Mouse (Mus musculus) forebrain, embryonic 16.5 days (tissue): ENCODE measurements at regions not wholly inside any gene's neighbourhood (a gene's known extent, or its start where the extent isn't known, plus 50 kb on each side); places are given as distances from the start of the nearest gene placed in this dataset.

Experiments
- ATAC-seq: fragments of 200-750 bp; cut with Nextera tagmentation; 2 replicates; pipeline ENCODE4 v1.8.0; 2017; ENCODE audit warnings: mild to moderate bottlenecking, moderate library complexity
- H3K27ac ChIP-seq: fragments of 300-500 bp; sonication (generic); 2 replicates; pipeline ENCODE4 v1.5.1; 2014; ENCODE audit warnings: low read length, control low read depth
- H3K27me3 ChIP-seq: fragments of 300-500 bp; sonication (generic); replicated peaks from 2 replicates; pipeline ENCODE4 v1.6.1; 2014; ENCODE audit warnings: low read length; ENCODE audit not compliant: control insufficient read depth, insufficient read depth
- H3K36me3 ChIP-seq: fragments of 300-500 bp; sonication (generic); 2 replicates; pipeline ENCODE4 v1.6.1; 2014; ENCODE audit not compliant: control insufficient read depth, insufficient read depth
- H3K4me1 ChIP-seq: fragments of 300-500 bp; sonication (generic); replicated peaks from 2 replicates; pipeline ENCODE4 v1.6.1; 2014; ENCODE audit warnings: low read length; ENCODE audit not compliant: control insufficient read depth, insufficient read depth
- H3K4me2 ChIP-seq: fragments of 300-500 bp; sonication (generic); 2 replicates; pipeline ENCODE4 v1.6.1; 2014; ENCODE audit warnings: mild to moderate bottlenecking, low read length, control low read depth
- H3K4me3 ChIP-seq: fragments of 300-500 bp; sonication (generic); replicated peaks from 2 replicates; pipeline ENCODE4 v1.5.1; 2014; ENCODE audit warnings: mild to moderate bottlenecking, low read length, control low read depth
- H3K9ac ChIP-seq: fragments of 300-500 bp; sonication (generic); replicated peaks from 2 replicates; pipeline ENCODE4 v1.6.1; 2014; ENCODE audit warnings: low read depth, low read length, control low read depth
- H3K9me3 ChIP-seq: fragments of 300-500 bp; sonication (generic); 2 replicates; pipeline ENCODE4 v1.6.1; 2016; ENCODE audit warnings: low read length; ENCODE audit not compliant: control insufficient read depth
- WGBS: fragments of 180-500 bp; shearing (Covaris S2); extraction: QIAGEN DNeasy Blood & Tissue Kit; methylation state at CpG from one replicate; pipeline ENCODE4 v1.1.7; 2014; 5-methylcytosine and 5-hydroxymethylcytosine counted together

- Histone ChIP-seq H3K27me3 (no peaks in the 10 kb centered on the region), H3K4me2 (no peak overlapping the region), H3K36me3 (no peaks in the 10 kb centered on the region), H3K9me3 (no peaks in the 10 kb centered on the region), H3K4me3 (no peak overlapping the region), H3K27ac (no peak overlapping the region), H3K4me1 (no peaks in the 10 kb centered on the region), H3K9ac (no peak overlapping the region)
- no peak for ATAC-seq
- 89% methylated on average over 5 of the region's 5 CpGs for WGBS
These were observed 145.0 kb upstream of the Syt1 start for GRCm38 (mm10) chr10:109155768-109156167.

GRCm38 (mm10) chr10:109140421-109140938, 129.7 kb upstream of the Syt1 start:
- no peaks in the 10 kb centered on the region for H3K27me3 ChIP-seq
- H3K4me2 ChIP-seq: no peak overlapping the region
- no peaks in the 10 kb centered on the region for H3K9me3 ChIP-seq
- H3K4me1 ChIP-seq: no peaks in the 10 kb centered on the region
- no peaks in the 10 kb centered on the region for H3K36me3 ChIP-seq
- no peak for ATAC-seq
- H3K9ac ChIP-seq: no peak overlapping the region
- no peak overlapping the region for H3K27ac ChIP-seq
- 67% methylated on average over 7 of the region's 7 CpGs for WGBS
- H3K4me3 ChIP-seq: no peak overlapping the region

- WGBS: 74% methylated on average over 3 of the region's 3 CpGs
- H3K4me1 ChIP-seq: no peaks in the 10 kb centered on the region
- no peaks in the 10 kb centered on the region for H3K27me3 ChIP-seq
- H3K9ac ChIP-seq: no peak overlapping the region
- no peak overlapping the region for H3K4me3 ChIP-seq
- H3K27ac ChIP-seq: no peak overlapping the region
- no peaks in the 10 kb centered on the region for H3K36me3 ChIP-seq
- no peak for ATAC-seq
- H3K4me2 ChIP-seq: no peak overlapping the region
- no peaks in the 10 kb centered on the region for H3K9me3 ChIP-seq
These were observed 126.3 kb upstream of the Syt1 start for GRCm38 (mm10) chr10:109136763-109137732.

GRCm38 (mm10) chr10:109134521-109134920, 123.7 kb upstream of the Syt1 start:
- no peaks in the 10 kb centered on the region for H3K4me1 ChIP-seq
- no peaks in the 10 kb centered on the region for H3K9me3 ChIP-seq
- ATAC-seq: no peak
- H3K4me2 ChIP-seq: no peak overlapping the region
- H3K27ac ChIP-seq: no peak overlapping the region
- no peak overlapping the region for H3K4me3 ChIP-seq
- H3K27me3 ChIP-seq: no peaks in the 10 kb centered on the region
- WGBS: 91% methylated on average over 4 of the region's 4 CpGs
- H3K9ac ChIP-seq: no peak overlapping the region
- no peaks in the 10 kb centered on the region for H3K36me3 ChIP-seq

- Histone ChIP-seq H3K27me3 (no peaks in the 10 kb centered on the region), H3K9ac (no peak overlapping the region), H3K4me3 (no peak overlapping the region), H3K4me2 (no peak overlapping the region), H3K9me3 (no peaks in the 10 kb centered on the region), H3K36me3 (no peaks in the 10 kb centered on the region), H3K4me1 (no peaks in the 10 kb centered on the region), H3K27ac (no peak overlapping the region)
- peak; percentile 43; the same call in 1 of the 2 replicates for ATAC-seq
- 55% methylated on average over 8 of the region's 8 CpGs for WGBS
These were observed 121.3 kb upstream of the Syt1 start for GRCm38 (mm10) chr10:109132091-109132573.

GRCm38 (mm10) chr10:109129552-109130110, 118.8 kb upstream of the Syt1 start:
- Histone ChIP-seq H3K4me2 (no peak overlapping the region), H3K27ac (no peak overlapping the region), H3K4me3 (no peak overlapping the region), H3K4me1 (no peaks in the 10 kb centered on the region), H3K9me3 (no peaks in the 10 kb centered on the region), H3K27me3 (no peaks in the 10 kb centered on the region), H3K9ac (no peak overlapping the region), H3K36me3 (no peaks in the 10 kb centered on the region)
- WGBS: 85% methylated on average over 1 of the region's 1 CpGs
- no peak for ATAC-seq

- Histone ChIP-seq H3K9me3 (no peaks in the 10 kb centered on the region), H3K4me1 (no peaks in the 10 kb centered on the region), H3K27me3 (no peaks in the 10 kb centered on the region), H3K4me2 (no peak overlapping the region), H3K9ac (no peak overlapping the region), H3K4me3 (no peak overlapping the region), H3K27ac (no peak overlapping the region), H3K36me3 (no peaks in the 10 kb centered on the region)
- 86% methylated on average over 3 of the region's 3 CpGs for WGBS
- no peak for ATAC-seq
These were observed 118.3 kb upstream of the Syt1 start for GRCm38 (mm10) chr10:109129068-109129467.

GRCm38 (mm10) chr10:109126699-109127098, 115.9 kb upstream of the Syt1 start:
- H3K9me3 ChIP-seq: no peaks in the 10 kb centered on the region
- H3K9ac ChIP-seq: no peak overlapping the region
- H3K4me1 ChIP-seq: no peaks in the 10 kb centered on the region
- H3K36me3 ChIP-seq: no peaks in the 10 kb centered on the region
- no peak for ATAC-seq
- H3K4me2 ChIP-seq: no peak overlapping the region
- no peaks in the 10 kb centered on the region for H3K27me3 ChIP-seq
- 97% methylated on average over 2 of the region's 2 CpGs for WGBS
- H3K4me3 ChIP-seq: no peak overlapping the region
- H3K27ac ChIP-seq: no peak overlapping the region

- H3K9ac ChIP-seq: no peak overlapping the region
- no peaks in the 10 kb centered on the region for H3K4me1 ChIP-seq
- no peak overlapping the region for H3K27ac ChIP-seq
- H3K27me3 ChIP-seq: no peaks in the 10 kb centered on the region
- no peak overlapping the region for H3K4me2 ChIP-seq
- WGBS: 91% methylated on average over 5 of the region's 5 CpGs
- no peaks in the 10 kb centered on the region for H3K36me3 ChIP-seq
- H3K4me3 ChIP-seq: no peak overlapping the region
- no peak for ATAC-seq
- H3K9me3 ChIP-seq: no peaks in the 10 kb centered on the region
These were observed 106.4 kb upstream of the Syt1 start for GRCm38 (mm10) chr10:109117143-109117542.
